Mouse (Mus musculus) megakaryocyte progenitor cell, adult 5-6 weeks (primary cell): ENCODE data around the gene Hoxd11. TPM values are rescaled to one million over a fixed set of nuclear protein-coding genes. Genes with fewer than 3 reads are reported as not detected.

Experiments used
- ATAC-seq: replicated peaks from 2 replicates; pipeline ENCODE4 v1.8.0; 2016; ENCODE audit warnings: mild to moderate bottlenecking, moderate TSS enrichment, inconsistent platforms; ENCODE audit not compliant: poor library complexity
- total RNA-seq, 2 experiments: library from RNA; stranded (forward) in 1 of 2; stranded (reverse) in 1 of 2; fragments of 157-497, 149-512 nt in 1 of 2; fragments of 200-1000 nt in 1 of 2; gene quantifications; 2 replicates each; pipeline versions ENCODE4 v1.2.3 to v1.2.4; 2015 to 2017

Hoxd11 gene
- total RNA-seq, 2 experiments from 2014 or later: not detected

DNA sequence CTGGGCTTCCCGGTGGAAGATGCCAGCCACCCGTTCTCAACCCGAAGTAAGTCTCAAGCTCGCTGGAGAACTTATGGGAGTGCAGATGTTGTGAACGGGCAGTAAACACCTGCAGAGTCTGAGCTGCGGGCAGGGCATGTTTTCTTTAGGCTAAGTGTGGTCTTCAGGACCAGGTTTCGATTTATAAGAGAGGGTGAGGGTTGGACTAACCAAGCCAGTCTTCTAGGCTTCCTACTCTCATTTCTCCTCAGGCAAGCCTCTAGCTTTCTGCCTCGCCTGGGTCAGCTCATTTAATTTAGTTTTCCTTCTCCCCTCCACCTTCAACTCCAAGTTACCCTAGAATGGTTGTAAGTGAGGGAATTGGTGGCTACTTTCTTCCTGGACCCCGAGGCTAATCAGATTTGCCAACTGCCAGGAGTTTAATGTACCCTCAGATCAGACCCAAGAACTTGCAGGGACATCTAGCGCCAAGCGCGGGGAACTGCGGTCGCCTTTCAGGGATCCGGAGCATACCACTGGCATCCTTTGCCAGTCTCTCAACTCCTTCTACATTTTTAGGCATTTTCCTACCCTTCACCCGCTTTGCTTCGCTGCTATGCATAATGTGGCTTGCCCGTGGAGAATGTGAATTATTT, 15.9 kb upstream of the Hoxd11 start:
- ATAC-seq: peak; percentile 61

DNA sequence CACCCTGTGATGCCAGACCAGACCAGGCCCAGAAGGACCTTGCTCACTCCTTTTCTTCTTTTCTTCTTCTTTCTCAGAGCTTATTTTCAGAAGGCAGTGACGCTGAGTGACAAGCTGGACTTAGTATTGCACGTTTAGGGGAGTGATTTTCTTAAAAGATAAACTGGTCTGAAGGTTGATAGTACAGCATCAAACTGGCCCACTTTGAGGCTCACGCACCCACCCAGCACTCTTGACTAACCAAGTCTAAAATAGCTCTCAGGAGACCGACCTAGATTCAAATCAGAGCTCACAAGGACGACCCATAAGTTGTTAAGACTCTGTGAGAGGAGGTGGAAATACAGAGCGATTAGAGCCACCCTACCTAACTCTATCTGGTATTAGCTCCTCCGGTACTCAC, 12.9 kb upstream of the Hoxd11 start:
- no peak for ATAC-seq

DNA sequence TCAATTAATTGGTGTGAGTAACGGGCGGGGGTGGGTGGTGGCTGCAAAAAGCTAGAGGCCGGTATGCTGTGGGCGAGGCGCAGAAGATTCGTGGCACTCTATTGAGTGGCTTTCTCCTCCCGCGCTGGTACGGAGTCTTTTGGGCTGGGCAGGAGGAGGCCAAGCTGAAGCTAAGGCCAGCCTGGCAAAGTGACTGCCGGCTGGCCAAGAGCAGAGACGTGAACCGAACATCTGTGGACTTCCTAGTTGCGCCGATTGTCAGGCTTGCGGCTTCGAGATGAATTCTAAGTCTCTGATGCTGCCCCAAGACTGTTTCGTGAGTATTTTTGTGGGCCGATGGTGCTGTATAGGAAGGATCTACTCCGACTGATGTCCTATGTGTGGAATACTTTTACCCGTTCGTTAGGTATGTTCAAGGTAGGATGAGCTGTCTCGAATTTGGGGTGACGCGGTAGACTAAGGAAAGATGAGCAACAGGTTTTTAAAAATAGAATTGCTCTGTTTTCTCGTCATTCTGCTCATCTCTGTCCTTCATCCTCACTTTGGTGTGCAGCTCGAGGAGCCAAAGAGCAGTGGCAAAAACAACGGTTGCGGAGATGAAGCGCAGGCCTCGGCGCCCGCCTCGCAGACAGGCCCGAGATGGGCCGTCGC, 12.0 kb upstream of the Hoxd11 start:
- no peak for ATAC-seq

DNA sequence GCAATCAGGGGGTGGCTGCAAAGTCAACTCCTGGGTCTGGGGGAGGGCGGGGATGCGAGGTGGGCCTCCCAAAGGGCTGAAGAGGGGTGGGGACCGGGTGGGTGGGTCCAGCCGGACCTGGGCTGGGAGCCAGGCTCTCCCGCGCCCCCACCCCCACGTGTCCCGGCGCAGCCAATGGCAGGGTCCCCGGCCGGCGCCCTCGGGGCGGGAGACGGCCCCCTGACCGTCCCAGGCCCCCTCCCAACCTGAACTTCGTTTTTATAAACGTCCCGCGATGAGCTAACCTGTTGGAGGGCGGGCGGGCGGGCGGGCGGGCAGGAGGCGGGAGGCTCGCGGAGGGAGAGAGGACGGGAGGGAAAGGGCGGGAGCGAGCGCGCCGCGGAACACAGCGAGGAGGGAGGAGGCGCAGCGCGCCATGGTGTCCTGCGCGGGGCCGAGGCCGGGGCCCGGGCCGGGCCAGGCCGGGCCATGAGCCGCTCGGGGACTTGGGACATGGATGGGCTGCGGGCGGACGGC, 11.5 kb upstream of the Hoxd11 start, which contains the start of gene Hoxd13:
Hoxd13 (plus strand) TSS at position 469 of the 516 bp plus-strand sequence.
- no peak for ATAC-seq

DNA sequence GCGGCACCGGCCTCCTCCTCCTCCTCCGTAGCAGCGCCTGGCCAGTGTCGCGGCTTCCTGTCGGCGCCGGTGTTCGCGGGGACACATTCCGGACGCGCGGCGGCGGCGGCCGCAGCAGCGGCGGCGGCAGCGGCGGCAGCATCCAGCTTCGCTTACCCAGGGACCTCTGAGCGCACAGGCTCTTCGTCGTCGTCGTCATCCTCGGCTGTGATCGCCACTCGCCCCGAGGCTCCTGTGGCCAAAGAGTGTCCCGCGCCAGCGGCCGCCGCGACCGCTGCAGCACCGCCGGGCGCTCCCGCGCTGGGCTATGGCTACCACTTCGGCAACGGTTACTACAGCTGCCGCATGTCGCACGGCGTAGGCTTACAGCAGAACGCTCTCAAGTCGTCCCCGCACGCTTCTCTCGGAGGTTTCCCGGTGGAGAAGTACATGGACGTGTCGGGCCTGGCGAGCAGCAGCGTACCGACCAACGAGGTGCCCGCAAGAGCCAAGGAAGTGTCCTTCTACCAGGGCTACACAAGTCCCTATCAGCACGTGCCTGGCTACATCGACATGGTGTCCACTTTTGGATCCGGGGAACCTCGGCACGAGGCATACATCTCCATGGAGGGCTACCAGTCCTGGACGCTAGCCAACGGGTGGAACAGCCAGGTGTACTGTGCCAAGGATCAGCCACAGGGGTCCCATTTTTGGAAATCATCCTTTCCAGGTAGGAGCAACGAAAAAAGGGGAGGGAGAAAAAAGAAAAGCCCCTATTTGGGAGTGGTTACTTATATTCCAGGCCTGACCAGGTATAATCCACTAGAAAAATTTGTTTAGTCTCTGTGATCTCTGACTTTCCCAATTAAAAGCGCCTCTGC, 10.8 kb upstream of the Hoxd11 start:
- ATAC-seq: no peak

DNA sequence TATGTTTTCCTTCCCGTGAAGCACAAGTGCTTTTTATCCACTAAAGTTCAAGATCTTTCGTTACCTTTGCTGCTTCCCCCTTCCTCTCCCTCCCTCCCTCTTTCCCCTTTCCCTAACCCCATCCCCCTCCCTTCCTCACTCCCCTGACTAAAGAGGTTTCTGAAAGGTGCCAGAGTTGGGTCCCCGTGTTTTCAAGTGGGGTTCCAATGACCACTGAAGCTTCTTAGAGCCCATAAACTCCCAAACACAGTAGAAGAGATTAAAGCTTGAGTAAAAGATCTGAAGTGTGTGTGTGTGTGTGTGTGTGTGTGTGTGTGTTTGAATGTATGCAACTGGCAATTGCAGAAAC, 10.2 kb upstream of the Hoxd11 start:
- ATAC-seq: no peak

DNA sequence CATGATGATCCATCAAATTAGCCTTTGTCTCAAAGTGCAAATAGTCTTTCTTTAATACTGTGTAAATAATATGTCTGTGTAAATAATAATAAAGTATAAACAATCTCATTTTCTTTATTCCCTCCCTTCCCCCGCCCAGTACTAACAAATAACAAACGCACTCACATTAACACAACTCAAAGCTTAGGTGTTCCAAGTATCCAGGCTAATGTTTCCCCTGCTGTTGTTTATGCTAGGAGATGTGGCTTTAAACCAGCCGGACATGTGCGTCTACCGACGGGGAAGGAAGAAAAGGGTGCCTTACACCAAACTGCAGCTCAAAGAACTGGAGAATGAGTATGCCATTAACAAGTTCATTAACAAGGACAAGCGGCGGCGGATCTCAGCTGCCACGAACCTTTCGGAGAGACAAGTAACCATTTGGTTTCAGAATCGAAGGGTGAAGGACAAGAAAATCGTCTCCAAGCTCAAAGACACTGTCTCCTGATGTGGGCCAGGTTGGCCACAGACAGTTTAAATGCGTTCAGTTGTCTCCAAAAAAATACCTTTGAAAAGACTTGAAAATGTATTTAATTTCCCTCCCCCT, 9.6 kb upstream of the Hoxd11 start:
- no peak for ATAC-seq

DNA sequence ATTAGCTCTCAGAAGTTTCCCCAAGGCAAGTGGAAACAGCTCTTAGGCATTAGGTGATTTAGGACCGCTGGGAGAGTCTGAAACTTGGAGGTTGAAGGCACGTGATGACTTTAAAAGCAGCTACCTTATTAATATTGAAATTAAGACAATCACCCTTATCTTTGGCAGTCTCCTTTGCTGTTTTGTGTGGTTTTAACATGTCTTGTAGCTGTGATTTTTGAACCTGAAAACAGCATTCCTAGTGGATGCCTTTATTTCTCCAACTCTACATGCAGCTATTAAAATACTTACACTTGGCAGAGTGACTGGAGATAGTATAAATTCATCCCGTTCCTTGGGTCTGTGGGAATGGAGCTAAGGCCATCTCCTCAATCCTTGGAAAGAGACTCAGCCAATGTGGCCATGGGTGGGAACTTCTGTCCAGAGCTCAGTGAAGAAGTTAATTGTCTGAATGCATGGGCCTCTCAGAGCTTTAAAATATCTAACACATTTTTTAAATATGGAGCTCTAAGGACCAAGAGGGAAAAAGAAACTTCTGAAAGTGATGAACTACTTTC, 8.6 kb upstream of the Hoxd11 start:
- no peak for ATAC-seq

DNA sequence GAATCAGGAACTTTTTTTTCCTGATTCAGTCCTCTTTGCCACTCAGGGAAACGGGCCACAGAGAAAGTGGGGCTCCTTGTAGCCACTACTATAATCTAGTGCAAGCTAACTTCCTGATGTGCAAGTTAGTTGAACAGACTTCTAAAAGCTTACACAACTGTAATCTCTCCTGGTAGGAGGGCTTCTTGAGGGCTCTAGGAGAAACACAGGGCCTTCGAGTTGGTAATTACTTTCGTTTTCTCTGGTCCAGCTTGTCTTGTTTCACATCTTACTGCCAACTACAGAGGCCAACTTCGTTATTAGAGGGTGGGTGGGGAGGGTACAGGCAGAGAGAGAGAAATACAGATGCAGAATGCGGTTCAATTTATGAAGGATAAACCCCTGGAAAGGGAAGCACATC, 7.5 kb upstream of the Hoxd11 start:
- no peak for ATAC-seq

DNA sequence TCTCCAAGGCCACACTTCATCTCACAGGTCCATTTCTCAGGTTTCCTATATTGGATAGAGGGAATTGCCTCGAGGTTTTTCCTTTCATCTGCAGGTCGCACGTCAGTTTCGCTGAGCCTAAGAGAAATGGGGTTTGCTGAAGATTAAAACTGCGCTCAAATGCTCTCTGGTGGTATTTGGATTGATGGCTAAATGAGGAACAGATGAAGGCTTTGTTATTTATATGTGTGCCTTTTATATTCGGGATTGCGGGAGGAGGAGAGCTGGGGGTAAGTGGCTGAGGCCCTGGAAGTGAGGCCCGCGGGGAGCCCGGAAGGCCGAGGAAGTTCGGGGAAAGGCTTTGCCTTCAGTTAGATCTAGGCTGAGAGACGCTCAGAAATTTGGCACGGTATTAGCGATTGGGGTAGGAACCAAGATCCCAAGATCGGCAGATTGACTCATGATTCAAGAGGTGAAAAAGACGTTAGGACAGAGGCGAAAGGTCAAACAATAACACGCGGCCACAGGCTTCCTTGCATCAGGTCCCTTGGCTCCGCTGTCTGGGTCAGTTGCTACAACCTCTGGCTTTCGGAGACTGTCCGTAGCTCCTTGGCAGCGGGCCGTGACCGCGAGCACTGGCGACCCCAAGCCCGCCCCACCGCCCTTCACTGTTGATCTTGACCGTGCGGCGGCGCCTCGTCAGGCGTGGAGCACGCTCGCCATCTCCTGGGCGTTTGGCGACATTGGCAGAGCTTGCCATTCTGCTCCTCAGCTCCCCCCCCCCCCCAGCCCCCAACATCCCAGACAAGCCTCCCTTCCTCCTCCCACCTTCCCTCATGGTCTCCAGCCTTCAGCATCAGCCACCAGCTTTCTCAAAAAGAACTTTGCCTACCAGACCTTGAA, 6.6 kb upstream of the Hoxd11 start:
- ATAC-seq: peak; percentile 89

DNA sequence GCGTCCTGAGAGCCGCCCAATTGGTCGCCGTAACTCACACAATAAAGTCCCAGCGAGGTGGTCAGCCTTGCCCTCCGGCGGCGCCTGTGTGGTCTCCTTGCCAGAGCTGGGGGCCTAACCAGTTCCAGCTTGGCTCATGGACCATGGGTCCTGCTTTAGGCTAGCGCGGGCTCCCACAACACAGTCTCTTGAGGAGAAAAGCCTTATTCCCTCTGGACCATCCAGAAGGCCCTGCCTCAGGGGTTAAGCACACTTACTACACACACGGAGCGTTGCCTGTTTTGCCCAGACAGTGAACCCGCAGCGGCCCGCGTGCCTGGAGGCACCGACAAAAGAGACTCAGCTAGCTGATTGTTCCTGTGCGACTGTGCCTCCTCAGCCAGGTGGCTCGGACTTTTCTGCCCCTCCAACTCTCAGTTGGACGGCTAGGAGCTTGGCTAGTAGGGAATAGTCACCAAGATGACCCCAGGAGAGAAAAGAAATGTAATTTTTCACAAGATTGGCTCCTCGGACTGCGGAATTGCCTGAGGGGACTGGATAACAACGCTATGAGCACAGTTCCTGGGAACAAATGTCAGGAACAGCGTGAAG, 5.4 kb upstream of the Hoxd11 start:
- ATAC-seq: no peak

DNA sequence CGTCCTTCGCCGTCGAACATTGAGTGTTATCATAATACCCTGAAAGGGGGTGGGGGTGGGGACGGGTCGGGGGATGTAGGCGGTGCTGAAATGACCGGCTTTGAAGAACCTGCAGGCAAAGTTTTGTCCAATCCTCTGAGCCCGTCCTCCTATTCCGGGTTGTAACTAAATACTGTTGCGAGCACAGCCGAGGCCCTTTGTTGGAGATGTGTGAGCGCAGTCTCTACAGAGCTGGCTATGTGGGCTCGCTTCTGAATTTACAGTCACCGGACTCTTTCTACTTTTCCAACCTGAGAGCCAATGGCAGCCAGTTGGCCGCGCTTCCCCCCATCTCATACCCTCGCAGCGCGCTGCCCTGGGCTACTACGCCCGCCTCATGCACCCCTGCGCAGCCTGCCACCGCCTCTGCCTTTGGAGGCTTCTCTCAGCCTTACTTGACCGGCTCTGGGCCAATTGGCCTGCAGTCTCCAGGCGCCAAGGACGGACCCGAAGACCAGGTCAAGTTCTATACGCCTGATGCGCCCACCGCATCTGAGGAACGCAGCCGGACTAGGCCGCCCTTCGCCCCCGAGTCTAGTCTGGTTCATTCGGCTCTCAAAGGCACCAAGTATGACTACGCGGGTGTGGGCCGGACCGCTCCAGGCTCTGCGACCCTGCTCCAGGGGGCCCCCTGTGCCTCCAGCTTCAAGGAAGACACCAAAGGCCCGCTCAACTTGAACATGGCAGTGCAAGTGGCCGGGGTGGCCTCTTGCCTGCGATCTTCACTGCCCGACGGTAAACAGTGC, 4.3 kb upstream of the Hoxd11 start, which contains the start of gene Hoxd12:
Hoxd12 (plus strand) TSS at position 133 of the 785 bp plus-strand sequence.
- no peak for ATAC-seq

DNA sequence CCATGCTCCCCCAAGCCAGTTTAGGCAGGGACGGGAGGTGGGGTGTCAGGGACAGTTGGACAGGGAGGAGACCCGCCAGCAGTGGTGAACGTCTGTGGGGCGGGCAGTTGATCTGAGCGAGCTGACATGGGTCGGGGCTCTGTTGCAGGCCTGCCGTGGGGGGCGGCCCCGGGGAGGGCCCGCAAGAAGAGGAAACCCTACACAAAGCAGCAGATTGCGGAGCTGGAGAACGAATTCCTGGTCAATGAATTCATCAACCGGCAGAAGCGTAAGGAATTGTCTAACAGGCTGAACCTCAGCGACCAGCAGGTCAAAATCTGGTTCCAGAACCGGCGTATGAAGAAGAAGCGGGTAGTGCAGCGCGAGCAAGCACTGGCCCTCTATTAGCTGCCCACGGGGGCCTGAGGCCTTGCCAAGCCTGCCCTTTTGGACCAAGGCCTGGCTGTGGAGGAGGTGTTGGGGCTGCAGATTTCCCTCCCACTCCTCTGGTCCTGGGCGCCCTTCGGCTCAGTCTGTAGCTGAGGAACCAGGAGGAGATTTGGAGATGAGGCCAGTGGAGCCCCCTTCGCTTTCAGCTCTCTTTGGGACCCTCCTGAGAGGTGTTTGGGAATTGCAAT, 3.6 kb upstream of the Hoxd11 start:
- no peak for ATAC-seq

DNA sequence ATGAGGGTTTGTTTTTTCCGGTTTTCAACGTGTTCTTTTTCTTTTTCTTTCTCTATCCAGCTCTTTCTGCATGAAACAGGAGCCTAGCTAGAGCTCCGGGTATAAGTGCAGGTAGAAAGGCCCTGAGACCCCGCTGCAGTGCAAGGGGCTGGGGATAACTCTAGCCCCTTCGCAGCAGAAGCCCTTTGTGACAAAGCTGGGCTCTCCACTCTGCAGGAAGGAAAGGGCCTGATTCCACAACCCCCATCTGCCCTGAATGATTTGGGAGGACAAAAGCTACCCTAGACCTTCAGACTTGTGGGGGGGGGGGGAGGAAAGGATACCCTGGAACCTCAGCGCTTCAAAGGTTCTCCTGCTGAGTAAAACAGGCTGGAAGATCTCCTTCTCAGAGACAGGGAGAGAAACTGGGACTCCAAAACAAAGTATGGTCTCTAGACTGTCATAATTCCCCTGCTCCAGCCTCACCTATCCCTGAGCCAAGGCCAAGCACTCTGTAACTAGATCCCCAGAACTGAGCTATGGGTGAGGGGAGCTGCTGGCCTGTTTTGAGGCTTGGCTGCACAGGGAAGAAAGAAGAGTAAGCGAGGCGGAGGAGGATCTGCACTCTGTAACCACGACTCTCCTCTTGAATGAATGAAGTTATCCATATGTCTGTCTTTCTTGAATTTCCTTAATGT, 2.8 kb upstream of the Hoxd11 start:
- no peak for ATAC-seq

DNA sequence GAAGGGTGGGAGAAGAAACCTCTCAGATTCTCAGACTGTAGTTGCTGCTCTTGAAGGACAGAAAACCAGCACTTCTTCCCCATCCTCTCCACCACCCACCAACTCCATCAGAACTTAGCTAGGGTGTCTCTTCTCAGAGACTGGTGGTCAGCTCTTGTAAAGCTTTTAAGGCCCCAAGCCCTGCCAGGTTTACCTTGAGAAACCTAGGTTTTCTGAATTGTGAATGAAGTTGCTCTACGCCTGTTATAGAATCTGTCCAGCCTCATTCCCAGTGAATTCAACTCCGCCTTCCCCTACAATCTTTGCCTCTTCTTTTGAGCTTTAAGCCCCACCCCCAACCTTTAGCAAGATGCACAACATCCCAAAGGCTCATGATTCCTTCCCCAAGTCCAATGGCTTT, 2.3 kb upstream of the Hoxd11 start:
- ATAC-seq: no peak

DNA sequence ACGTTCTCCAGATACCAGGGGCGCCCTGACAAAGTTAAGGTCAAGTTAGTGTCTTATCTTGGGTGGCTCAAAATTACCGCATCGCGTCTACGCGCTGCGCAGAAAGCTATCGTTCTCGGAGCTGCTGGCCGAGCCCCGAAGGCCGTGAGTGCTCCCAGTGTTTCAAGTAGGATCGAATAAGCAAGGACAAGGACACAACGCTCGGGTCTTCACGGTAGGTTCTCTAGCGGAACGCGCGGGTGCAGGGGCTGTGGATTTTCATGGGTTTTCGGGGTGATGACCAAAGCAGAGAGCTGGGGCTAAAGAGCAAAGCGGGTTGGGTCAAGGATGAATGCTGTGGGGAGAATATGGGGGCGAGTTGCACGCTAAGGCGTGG, 227 bp downstream of the Hoxd11 start:
- ATAC-seq: no peak

DNA sequence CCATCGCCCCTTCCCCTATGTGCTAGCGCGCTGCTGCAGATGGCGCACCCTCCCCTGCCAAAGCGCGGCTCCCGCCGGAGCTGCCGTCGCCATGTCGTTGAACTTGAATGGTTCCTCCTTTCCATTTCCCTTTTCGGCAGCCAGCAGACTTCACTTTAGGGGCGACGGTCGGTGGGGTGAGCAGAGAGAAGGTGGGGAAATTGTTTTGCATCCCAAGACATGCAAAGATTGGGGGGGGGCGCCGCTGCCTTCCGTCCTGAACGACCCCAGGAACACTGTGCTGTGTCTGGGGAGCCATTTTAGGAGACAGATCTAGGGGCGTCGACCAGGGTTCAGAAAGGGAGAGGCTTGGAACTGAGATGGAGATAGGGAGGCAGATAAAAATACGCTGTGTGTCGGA, 623 bp downstream of the Hoxd11 start:
- ATAC-seq: peak; percentile 41; the same call in 1 of the 2 replicates
